Mouse (Mus musculus): ENCODE results near the gene Vamp1. TPM values are rescaled to one million over a fixed set of nuclear protein-coding genes. Genes with fewer than 3 reads are reported as not detected.

Gene Vamp1
- total RNA-seq, 4 experiments from 2014 or later: 5.2 to 7.7 (median 6.5) TPM

DNA sequence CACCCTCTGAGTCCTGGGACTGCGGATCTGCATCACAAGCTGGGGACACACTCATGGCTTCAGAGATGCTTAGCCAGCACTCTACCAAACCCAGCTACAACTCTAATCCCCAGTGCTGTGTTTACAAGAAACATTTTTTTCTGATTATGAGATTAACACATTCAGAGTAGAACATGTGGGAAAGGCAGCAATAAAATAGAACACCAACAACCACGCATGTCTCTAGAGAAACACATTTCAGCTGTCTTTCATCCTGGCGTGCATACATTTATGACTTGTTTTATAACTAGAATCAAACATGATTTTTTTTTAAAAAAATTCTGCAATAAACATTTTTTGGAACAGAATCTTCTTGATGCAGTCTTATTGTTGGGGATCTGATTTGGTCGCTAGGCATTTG lies 71.6 kb downstream of the Vamp1 start:
- DNase-seq (ENCODE audit: low spot score): no peak

DNA sequence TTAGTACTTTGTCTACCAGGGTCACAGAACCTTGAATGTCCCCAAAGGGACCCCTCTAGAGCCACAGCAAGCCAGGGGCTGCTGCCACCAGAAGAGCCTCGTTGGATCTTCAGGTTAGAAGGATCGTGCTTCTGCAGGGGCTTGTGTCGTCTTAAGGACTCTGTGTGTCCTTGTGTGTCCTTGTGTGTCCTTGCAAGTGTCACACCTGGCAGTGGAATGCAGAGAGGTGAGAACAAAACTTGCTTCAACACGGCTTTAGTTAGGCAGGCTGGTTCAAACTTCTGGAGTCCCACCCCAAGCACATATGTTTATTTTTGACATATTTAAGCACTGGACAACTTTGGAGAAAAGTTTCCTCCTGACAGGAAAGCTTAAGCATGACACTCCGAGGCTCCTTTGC lies 73.4 kb downstream of the Vamp1 start:
- DNase-seq (ENCODE audit: low spot score): no peak

DNA sequence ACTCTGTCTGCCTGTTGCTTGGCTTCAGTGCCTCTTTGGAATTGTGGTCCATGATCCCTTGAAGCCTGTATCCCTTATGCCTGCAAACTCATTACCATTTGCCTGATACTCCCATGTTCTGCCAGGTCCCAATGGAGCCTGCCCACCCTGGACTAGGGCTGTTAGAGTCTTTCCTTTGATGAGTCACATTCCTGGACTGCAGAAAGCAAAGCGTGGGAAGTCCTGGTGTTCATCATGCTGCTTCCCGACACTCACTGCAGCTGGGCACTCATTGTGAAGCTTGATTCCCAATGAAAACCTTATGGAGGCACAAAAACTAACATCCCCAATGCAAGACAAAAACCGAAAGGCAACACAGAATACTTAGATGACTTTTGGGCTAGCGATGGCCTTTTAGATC lies 76.0 kb downstream of the Vamp1 start:
- no peak for DNase-seq (ENCODE audit: low spot score)

DNA sequence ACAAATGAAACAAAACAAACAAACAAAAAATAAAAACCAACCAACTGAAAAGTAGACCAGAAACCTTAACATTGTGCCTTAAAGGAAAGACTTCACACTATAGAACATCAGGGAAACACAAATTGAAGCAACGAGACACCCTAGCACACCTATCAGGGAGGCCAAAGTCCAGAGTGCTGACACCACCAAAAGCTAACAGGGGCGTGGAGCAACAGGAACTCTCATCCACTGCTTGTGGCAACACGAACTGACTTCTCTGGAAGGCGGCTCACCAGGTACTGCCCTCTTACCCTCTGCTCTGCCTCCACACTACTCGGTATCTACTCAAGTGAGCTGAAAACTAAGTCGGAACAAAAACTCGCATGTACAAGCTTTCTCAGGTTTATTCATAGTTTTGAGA lies 76.9 kb downstream of the Vamp1 start:
- DNase-seq (ENCODE audit: low spot score): no peak

DNA sequence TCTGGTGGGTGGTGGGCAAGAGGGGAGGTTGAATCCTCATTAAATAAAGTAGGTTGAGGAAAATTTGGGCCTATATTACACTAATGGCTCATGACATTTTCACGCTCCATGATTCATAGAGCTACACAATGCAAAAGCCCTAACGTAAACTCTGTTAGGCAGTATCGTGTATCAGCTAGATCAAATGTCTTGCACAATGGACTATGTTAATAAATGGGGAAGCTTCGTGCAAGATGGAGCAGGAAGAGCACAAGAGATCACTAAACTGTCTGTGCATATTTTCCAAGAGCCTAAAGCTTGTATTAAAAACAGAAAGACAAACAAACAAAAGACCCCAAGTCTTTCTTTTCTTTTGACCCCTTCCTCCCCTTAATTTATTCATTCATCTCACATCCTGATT lies 78.7 kb downstream of the Vamp1 start:
- no peak for DNase-seq (ENCODE audit: low spot score)

Small RNA genes within 50 kb of the gene (microRNA-seq; reads per million reads assigned to microRNA genes)
- gene Mir3098 (3.4 reads per million, percentile 6 among the genes with 10 or more reads in this experiment), gene Mir8113 (not detected)

Other genes with a start within 250 kb of the Vamp1 start
- gene Pianp, start 218.9 kb upstream of the Vamp1 start, total RNA-seq (2022): 1 to 10 TPM in 1 of 4 experiments, under 1 TPM in 3; 0.31 to 2.7 (median 0.41) TPM
- 10 to 100 TPM; 21.0 to 24.4 (median 23.6) TPM for gene Zfp384, start 206.4 kb upstream of the Vamp1 start, total RNA-seq (2022)
- 10 to 100 TPM; 24.7 to 27.7 (median 25.1) TPM for gene Ing4, start 175.8 kb upstream of the Vamp1 start, total RNA-seq (2022)
- 1 to 10 TPM; 1.5 to 2.6 (median 2.2) TPM for gene Acrbp, start 165.9 kb upstream of the Vamp1 start, total RNA-seq (2022)
- 1 to 10 TPM in 1 of 4 experiments, not detected in 3; 1.6 TPM for gene Lpar5, start 147.6 kb upstream of the Vamp1 start, total RNA-seq (2022)
- gene Chd4, start 119.6 kb upstream of the Vamp1 start, total RNA-seq (2022): 100 to 1,000 TPM; 100 to 126 (median 113) TPM
- gene Nop2, start 83.6 kb upstream of the Vamp1 start, total RNA-seq (2022): 10 to 100 TPM; 16.5 to 21.5 (median 20.3) TPM
- 10 to 100 TPM in 2 of 4 experiments, 1 to 10 TPM in 2; 5.2 to 11.9 (median 9.4) TPM for gene Iffo1, start 70.3 kb upstream of the Vamp1 start, total RNA-seq (2022)
- 1,000 to 10,000 TPM; 4,410 to 5,784 (median 5,238) TPM for gene Gapdh, start 49.1 kb upstream of the Vamp1 start, total RNA-seq (2022)
- 10 to 100 TPM; 14.3 to 18.7 (median 15.6) TPM for gene Ncapd2, start 23.9 kb upstream of the Vamp1 start, total RNA-seq (2022)
- gene Mrpl51, start 23.8 kb upstream of the Vamp1 start, total RNA-seq (2022): 100 to 1,000 TPM; 313 to 324 (median 318) TPM
- 1 to 10 TPM; 4.8 to 5.8 (median 5.4) TPM for gene Tapbpl, start 16.3 kb downstream of the Vamp1 start, total RNA-seq (2022)
- gene Cd27, start 21.5 kb downstream of the Vamp1 start, total RNA-seq (2022): under 1 TPM in 3 of 4 experiments, not detected in 1; 0.22 to 0.84 (median 0.43) TPM
- gene Tuba3a, start 70.5 kb downstream of the Vamp1 start, total RNA-seq (2022): not detected
- 10 to 100 TPM; 24.4 to 26.2 (median 25.5) TPM for gene Ltbr, start 98.3 kb downstream of the Vamp1 start, total RNA-seq (2022)
- under 1 TPM; 0.46 to 0.80 (median 0.58) TPM for gene Scnn1a, start 105.1 kb downstream of the Vamp1 start, total RNA-seq (2022)
- 10 to 100 TPM; 50.4 to 54.8 (median 52.8) TPM for gene Tnfrsf1a, start 133.8 kb downstream of the Vamp1 start, total RNA-seq (2022)
- under 1 TPM in 2 of 4 experiments, not detected in 2; 0.06 to 0.09 TPM for gene Plekhg6, start 165.2 kb downstream of the Vamp1 start, total RNA-seq (2022)

All from heart, adult 8-10 months (tissue).